Mouse (Mus musculus): ENCODE measurements around the gene Pnn. TPM values are rescaled to one million over a fixed set of nuclear protein-coding genes. Genes with fewer than 3 reads are reported as not detected.

The Pnn gene
- polyA plus RNA-seq (2017; shearing (Covaris generic)) = 100 to 1,000 TPM in 1 of 2 experiments, 10 to 100 TPM in 1; 99.5 to 110 TPM

DNA sequence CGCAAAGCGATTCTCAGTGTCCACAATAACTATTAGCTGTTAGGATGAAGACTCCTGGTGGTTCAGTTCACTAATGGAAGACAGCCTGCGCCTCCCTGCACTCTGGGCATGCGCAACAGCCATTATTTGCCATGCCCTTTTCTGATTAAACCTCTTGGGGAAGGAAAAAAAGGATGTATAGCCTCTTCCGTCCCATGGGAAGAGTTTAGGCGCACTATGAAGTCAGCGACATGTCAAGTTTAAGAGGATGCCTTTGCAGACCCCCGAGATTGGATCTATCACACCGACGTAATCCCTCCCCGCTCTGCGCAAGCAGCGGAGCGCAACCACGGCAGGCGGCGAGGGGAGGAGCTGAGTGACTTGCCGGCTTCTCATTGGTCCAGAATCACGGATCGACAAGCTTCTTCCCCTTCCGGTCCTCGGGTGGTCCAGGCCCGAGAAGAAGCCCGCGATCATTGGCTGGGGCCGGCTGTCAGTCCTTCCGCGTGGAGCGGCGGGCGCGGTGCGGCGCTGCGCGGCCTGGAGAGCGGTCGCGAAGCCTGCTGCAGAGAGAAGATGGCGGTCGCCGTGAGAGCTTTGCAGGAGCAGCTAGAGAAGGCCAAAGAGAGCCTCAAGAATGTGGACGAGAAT is at the start of gene Pnn:
Gene Pnn, plus strand, starts transcription at position 437 of the 630 bp plus-strand sequence.

DNA sequence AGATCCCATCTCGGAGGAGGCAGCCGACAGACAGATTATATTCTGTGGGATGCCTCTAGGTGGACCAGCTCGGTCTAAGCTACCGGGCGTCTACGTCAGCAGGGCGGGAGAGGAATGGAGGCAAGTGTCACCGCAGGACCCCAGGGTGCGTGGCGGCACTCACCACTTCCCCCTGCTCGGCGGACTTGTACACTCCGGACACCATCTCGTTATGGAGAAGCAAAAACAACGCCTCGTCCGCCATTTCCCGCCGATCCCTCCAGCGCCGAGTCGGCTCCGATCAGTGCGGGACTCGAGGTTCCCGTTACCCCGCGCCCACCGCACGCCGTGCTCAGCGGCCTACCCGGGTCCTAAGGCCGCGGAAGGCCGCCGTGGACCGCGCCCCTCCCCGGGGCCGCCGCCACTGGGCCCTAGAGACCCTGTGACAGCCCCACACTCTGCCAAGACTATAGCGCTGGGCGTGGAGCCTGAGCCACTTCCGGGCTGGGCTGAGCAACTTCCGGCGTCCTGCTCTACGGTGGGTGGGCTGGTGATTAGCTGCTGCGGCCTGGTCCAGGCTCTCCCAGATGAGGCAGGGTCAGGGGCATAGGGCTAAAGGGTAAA is 5.6 kb upstream of the Pnn start, which contains the start of gene Trappc6b:
Gene Trappc6b, minus strand, starts transcription at position 480 of the 603 bp plus-strand sequence.

DNA sequence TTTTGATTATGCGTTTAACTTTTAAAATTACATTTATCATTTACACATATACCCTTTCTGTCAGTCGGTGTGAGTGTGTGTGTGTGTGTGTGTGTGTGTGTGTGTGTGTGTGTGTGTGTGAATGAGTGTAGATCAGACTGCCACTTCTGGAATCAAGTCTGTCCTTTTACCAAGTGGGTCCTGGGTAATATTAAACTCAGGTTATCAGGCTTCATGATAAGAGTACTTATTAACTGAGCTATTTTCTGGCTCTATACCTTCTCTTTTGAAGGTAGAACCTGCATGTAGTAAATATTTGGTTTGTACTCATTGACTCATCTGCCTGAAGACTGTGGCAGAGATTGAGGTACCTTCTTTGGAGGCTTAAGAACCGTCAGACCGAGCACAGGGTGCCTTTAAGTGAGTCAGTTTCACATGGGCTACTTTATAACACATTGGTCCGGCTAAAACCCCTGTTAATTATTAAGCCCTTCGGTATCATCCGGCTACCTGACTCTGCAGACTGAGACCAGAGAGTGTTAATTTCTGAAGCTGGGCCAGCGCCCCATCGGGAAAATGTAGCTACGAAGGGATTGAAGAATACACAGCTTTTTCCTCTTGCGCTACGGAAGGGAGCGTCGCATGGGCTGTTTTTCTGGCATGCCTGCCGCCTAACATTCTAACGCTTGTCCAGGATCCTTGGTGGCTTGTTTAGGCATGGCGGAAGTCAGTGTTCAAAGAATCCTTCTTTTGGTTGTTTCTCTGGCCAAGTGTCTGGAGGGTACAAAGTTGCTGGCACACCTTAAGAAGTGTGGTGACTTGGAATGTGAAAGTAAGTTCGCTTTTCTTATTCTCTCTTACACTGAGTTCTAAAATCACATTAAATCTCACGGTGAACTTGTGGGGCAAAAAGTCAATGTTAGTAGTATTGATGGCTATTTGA is 28.7 kb downstream of the Pnn start, which contains the start of gene Mia2:
Gene Mia2, plus strand, starts transcription at position 696 of the 922 bp plus-strand sequence.

Other genes starting within 250 kb of the Pnn start
- gene Sec23a, start 54.9 kb upstream of the Pnn start, polyA plus RNA-seq (2017; shearing (Covaris generic)) = 10 to 100 TPM; 21.6 to 29.5 TPM
- 10 to 100 TPM; 21.7 to 21.9 TPM for gene Gemin2, start 53.5 kb upstream of the Pnn start, polyA plus RNA-seq (2017; shearing (Covaris generic))
- 100 to 1,000 TPM in 1 of 2 experiments, 10 to 100 TPM in 1; 96.5 to 107 TPM for gene Trappc6b, start 5.4 kb upstream of the Pnn start, polyA plus RNA-seq (2017; shearing (Covaris generic))
- gene Mia2, start 28.9 kb downstream of the Pnn start, polyA plus RNA-seq (2017; shearing (Covaris generic)) = 100 to 1,000 TPM; 132 to 152 TPM
- 10 to 100 TPM; 43.9 to 70.9 TPM for gene Fbxo33, start 152.8 kb downstream of the Pnn start, polyA plus RNA-seq (2017; shearing (Covaris generic))

Measured in activated CD4-positive, CD25-positive, alpha-beta regulatory T cell (primary cell).